Mouse (Mus musculus) heart, postnatal 0 days (tissue): Measurements from ENCODE around the gene Npm3. TPM values are rescaled to one million over a fixed set of nuclear protein-coding genes. Genes with fewer than 3 reads are reported as not detected.

Experiments
- ATAC-seq: fragments of 200-750 bp; cut with Nextera tagmentation; 2 replicates; pipeline ENCODE4 v1.8.0; 2017; ENCODE audit warnings: low read depth, moderate number of reproducible peaks, moderate library complexity; ENCODE audit not compliant: insufficient read depth
- DNase-seq: peaks from one replicate; pipeline ENCODE4 v3.0.0-alpha.2; 2016; ENCODE audit warnings: low spot score
- H3K27ac ChIP-seq: fragments of 300-500 bp; sonication (generic); 2 replicates; pipeline ENCODE4 v1.5.1; 2014; ENCODE audit warnings: low read depth, mild to moderate bottlenecking
- H3K27me3 ChIP-seq: fragments of 300-500 bp; sonication (generic); 2 replicates; pipeline ENCODE4 v1.6.1; 2014; ENCODE audit warnings: low read length, mixed read lengths; ENCODE audit not compliant: control insufficient read depth, insufficient read depth
- H3K36me3 ChIP-seq: fragments of 300-500 bp; sonication (generic); replicated peaks from 2 replicates; pipeline ENCODE4 v1.6.1; 2014; ENCODE audit warnings: low read length, mixed read lengths; ENCODE audit not compliant: control insufficient read depth, insufficient read depth
- H3K4me1 ChIP-seq: fragments of 300-500 bp; sonication (generic); 2 replicates; pipeline ENCODE4 v1.6.1; 2014; ENCODE audit warnings: antibody characterized with exemption; ENCODE audit not compliant: control insufficient read depth, insufficient read depth
- H3K4me2 ChIP-seq: fragments of 300-500 bp; sonication (generic); 2 replicates; pipeline ENCODE4 v1.6.1; 2014; ENCODE audit warnings: low read depth, mild to moderate bottlenecking, low read length, moderate library complexity
- H3K4me3 ChIP-seq: fragments of 300-500 bp; sonication (generic); 2 replicates; pipeline ENCODE4 v1.5.1; 2014; ENCODE audit warnings: low read depth, low read length
- H3K9ac ChIP-seq: fragments of 300-500 bp; sonication (generic); replicated peaks from 2 replicates; pipeline ENCODE4 v1.6.1; 2014; ENCODE audit warnings: low read depth, low read length, mixed read lengths
- H3K9me3 ChIP-seq: fragments of 300-500 bp; sonication (generic); replicated peaks from 2 replicates; pipeline ENCODE4 v1.6.1; 2016; ENCODE audit warnings: low read length; ENCODE audit not compliant: control insufficient read depth
- CTCF ChIP-seq: IDR thresholded peaks from 2 replicates; pipeline ENCODE4 v1.5.1; 2016; ENCODE audit warnings: antibody characterized with exemption, control low read depth, low read depth
- EP300 ChIP-seq: IDR thresholded peaks from 2 replicates; pipeline ENCODE4 v1.6.1; 2016; ENCODE audit warnings: antibody characterized with exemption, low read depth
- WGBS: fragments of 180-500 bp; shearing (Covaris S2); extraction: QIAGEN DNeasy Blood & Tissue Kit; methylation state at CpG from one replicate; pipeline ENCODE4 v1.1.7; 2014; 5-methylcytosine and 5-hydroxymethylcytosine counted together
- polyA plus RNA-seq: library from polyadenylated mRNA; unstranded; fragments of >200 nt; fragmentation: Nextera tagmentation; extraction: Ambion mirVana; gene quantifications from 2 replicates; pipeline ENCODE4 v1.2.1, GENCODE M21; 2015
- total RNA-seq: library from RNA; depleted of rRNA; stranded (reverse); fragments of >200 nt; gene quantifications from 2 replicates; pipeline ENCODE4 v1.2.3, GENCODE M21; 2014; ENCODE audit warnings: low replicate concordance

Gene Npm3
- total and polyA plus RNA-seq, 2 experiments from 2014 or later, result 7.6 to 38.2 TPM

GRCm38 (mm10) chr19:45780350-45780915, 31.0 kb upstream of the Npm3 start:
- Histone ChIP-seq H3K4me1 (peaks cover 19% of the 10 kb centered on the region; the same call in 1 of the 2 replicates), H3K9ac (no peak overlapping the region), H3K9me3 (no peaks in the 10 kb centered on the region), H3K4me2 (peak overlapping the region; percentile 76; the same call in 1 of the 2 replicates), H3K36me3 (peaks cover 44% of the 10 kb centered on the region), H3K27me3 (no peaks in the 10 kb centered on the region), H3K4me3 (no peak overlapping the region), H3K27ac (no peak overlapping the region)
- ATAC-seq (no peak), DNase-seq (no peak)
- TF ChIP-seq EP300 (no peak), CTCF (no peak)
- WGBS, result 64% methylated on average over 13 of the region's 13 CpGs

GRCm38 (mm10) chr19:45775486-45775885, 26.1 kb upstream of the Npm3 start:
- WGBS, result 75% methylated on average over 2 of the region's 2 CpGs
- no peak for ATAC-seq
- TF ChIP-seq CTCF, result no peak
- no peak for TF ChIP-seq EP300

GRCm38 (mm10) chr19:45771501-45771900, 22.1 kb upstream of the Npm3 start:
- no peaks in the 10 kb centered on the region for H3K9me3 ChIP-seq
- no peaks in the 10 kb centered on the region for H3K27me3 ChIP-seq
- H3K9ac ChIP-seq, result no peak overlapping the region
- WGBS, result 86% methylated on average over 5 of the region's 5 CpGs
- DNase-seq (no peak), ATAC-seq (no peak)
- H3K4me3 ChIP-seq, result no peak overlapping the region
- TF ChIP-seq CTCF (no peak), EP300 (no peak)
- H3K27ac ChIP-seq, result no peak overlapping the region
- H3K36me3 ChIP-seq, result peaks cover 95% of the 10 kb centered on the region
- no peak overlapping the region for H3K4me2 ChIP-seq
- no peaks in the 10 kb centered on the region for H3K4me1 ChIP-seq

More at GRCm38 (mm10) chr19:45775486-45775885, 26.1 kb upstream of the Npm3 start:
- H3K27ac ChIP-seq, result no peak overlapping the region
- peaks cover 3% of the 10 kb centered on the region; the same call in 1 of the 2 replicates for H3K4me1 ChIP-seq
- H3K27me3 ChIP-seq, result no peaks in the 10 kb centered on the region
- H3K36me3 ChIP-seq, result peaks cover 93% of the 10 kb centered on the region
- no peak overlapping the region for H3K9ac ChIP-seq
- H3K4me2 ChIP-seq, result no peak overlapping the region
- no peak overlapping the region for H3K4me3 ChIP-seq
- no peak for DNase-seq
- no peaks in the 10 kb centered on the region for H3K9me3 ChIP-seq

DNA sequence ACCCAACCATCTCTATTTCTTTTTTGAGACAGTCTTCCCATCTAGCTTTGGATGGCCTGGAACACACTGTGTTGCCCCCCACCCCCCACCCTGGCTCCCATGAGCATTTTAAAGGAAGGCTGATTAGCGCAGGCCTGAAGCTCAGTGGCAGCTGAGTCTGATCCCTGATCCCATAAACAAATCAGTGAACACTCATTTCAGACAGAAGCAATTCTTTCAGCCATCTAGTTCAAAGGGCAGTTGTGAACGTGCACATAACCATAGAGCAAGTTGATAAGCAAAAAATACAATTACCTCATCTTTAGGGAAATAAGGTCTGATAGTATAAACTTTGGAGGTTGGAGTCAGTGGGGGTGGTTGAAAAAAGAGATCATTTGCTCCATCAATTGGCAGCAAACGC, 11.4 kb upstream of the Npm3 start:
- ATAC-seq (no peak), DNase-seq (no peak)
- Histone ChIP-seq H3K4me3 (no peak overlapping the region), H3K36me3 (peaks cover 94% of the 10 kb centered on the region), H3K4me1 (no peaks in the 10 kb centered on the region), H3K27ac (no peak overlapping the region), H3K4me2 (no peak overlapping the region), H3K9me3 (no peaks in the 10 kb centered on the region), H3K27me3 (no peaks in the 10 kb centered on the region), H3K9ac (no peak overlapping the region)
- WGBS, result 75% methylated on average over 3 of the region's 3 CpGs
- TF ChIP-seq CTCF, result no peak
- no peak for TF ChIP-seq EP300

GRCm38 (mm10) chr19:45758671-45759070, 9.3 kb upstream of the Npm3 start:
- ATAC-seq, result no peak
- Histone ChIP-seq H3K9me3 (no peaks in the 10 kb centered on the region), H3K9ac (no peak overlapping the region), H3K4me1 (no peaks in the 10 kb centered on the region), H3K27me3 (no peaks in the 10 kb centered on the region), H3K27ac (no peak overlapping the region), H3K4me2 (no peak overlapping the region), H3K36me3 (peaks cover 95% of the 10 kb centered on the region), H3K4me3 (no peak overlapping the region)
- WGBS, result 88% methylated on average over 5 of the region's 5 CpGs
- TF ChIP-seq CTCF, result no peak
- TF ChIP-seq EP300, result no peak
- DNase-seq, result no peak

DNA sequence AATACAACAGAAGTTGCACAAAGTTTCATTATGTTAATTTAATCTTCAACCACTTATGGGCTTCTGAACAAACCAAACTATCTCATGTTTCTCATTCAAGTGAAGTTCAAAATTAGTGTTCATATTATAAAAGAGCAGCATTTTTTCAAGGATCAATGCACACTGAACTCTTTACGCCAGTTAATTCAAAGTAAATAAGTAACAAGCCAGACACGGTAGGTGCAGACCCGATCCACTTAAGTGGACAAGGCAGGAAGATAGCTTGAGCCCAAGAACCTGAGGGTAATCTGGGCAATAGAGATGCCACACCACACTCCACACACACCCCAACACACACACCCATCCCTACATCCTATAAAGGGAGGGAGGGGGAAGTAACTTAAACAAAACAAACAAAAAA, 4.2 kb upstream of the Npm3 start:
- ATAC-seq (no peak), DNase-seq (no peak)
- no peak for TF ChIP-seq CTCF
- no peak for TF ChIP-seq EP300
- 96% methylated on average over 3 of the region's 3 CpGs for WGBS
- H3K4me2 ChIP-seq, result no peak overlapping the region
- H3K4me3 ChIP-seq, result no peak overlapping the region
- peaks cover 5% of the 10 kb centered on the region; the same call in 1 of the 2 replicates for H3K4me1 ChIP-seq
- no peaks in the 10 kb centered on the region for H3K9me3 ChIP-seq
- H3K27ac ChIP-seq, result no peak overlapping the region
- no peaks in the 10 kb centered on the region for H3K27me3 ChIP-seq
- H3K9ac ChIP-seq, result no peak overlapping the region
- H3K36me3 ChIP-seq, result peaks cover 76% of the 10 kb centered on the region
